Mouse (Mus musculus) E14TG2a.4 (cell line): ENCODE results near the gene Piwil4.

ENCODE experiments used
- H3K27me3 ChIP-seq: 2 replicates; pipeline ENCODE4 v1.6.1; 2014; ENCODE audit warnings: low read length, control low read depth; ENCODE audit not compliant: insufficient read depth
- H3K36me3 ChIP-seq: 2 replicates; pipeline ENCODE4 v1.6.1; 2014; ENCODE audit warnings: low read length, control low read depth; ENCODE audit not compliant: insufficient read depth
- H3K4me1 ChIP-seq: replicated peaks from 2 replicates; pipeline ENCODE4 v1.6.1; 2014; ENCODE audit warnings: low read depth, low read length, control low read depth
- H3K4me3 ChIP-seq: replicated peaks from 2 replicates; pipeline ENCODE4 v1.5.1; 2014; ENCODE audit warnings: mild to moderate bottlenecking, low read length
- H3K9me3 ChIP-seq: 2 replicates; pipeline ENCODE4 v1.6.1; 2014; ENCODE audit warnings: low read length, control low read depth
- CTCF ChIP-seq: conservative IDR thresholded peaks from 2 replicates; pipeline ENCODE4 v1.5.1; 2014; ENCODE audit warnings: low read length
- NANOG ChIP-seq: IDR thresholded peaks from 2 replicates; pipeline ENCODE4 v1.6.1; 2014; ENCODE audit warnings: borderline replicate concordance, low read length, mixed read lengths
- POU5F1 ChIP-seq: IDR thresholded peaks from 2 replicates; pipeline ENCODE4 v1.6.1; 2014; ENCODE audit warnings: low read length, borderline replicate concordance

Gene Piwil4

GRCm38 (mm10) chr9:14769811-14770210 is 29.3 kb upstream of the Piwil4 start:
- no peak for TF ChIP-seq POU5F1
- no peak for TF ChIP-seq CTCF
- no peak for TF ChIP-seq NANOG

DNA sequence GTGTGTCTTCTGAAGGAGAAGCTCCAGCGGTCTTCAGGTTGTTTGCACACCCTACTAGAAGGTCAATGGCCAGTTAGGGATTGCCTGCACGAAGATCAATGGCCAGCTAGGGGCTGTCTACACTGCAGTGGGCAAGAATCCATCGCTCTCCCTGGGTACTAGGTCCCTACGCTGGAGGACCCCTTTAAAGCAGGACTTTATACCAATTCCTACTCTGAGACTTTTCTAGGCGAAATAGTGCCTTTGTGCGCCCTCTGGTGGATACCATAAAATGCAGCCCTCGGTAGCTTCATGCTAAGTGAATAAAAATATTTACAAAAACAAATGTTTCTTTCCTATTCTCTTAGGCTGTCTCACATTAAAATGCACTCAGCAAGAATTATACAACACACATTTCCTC is 24.2 kb upstream of the Piwil4 start:
- Histone ChIP-seq H3K4me1 (peaks cover 6% of the 10 kb centered on the region), H3K27me3 (peaks cover 33% of the 10 kb centered on the region), H3K4me3 (no peak overlapping the region), H3K36me3 (no peaks in the 10 kb centered on the region), H3K9me3 (no peaks in the 10 kb centered on the region)
- peak; percentile 87 for TF ChIP-seq CTCF
- no peak for TF ChIP-seq NANOG
- TF ChIP-seq POU5F1: no peak

More at GRCm38 (mm10) chr9:14769811-14770210, 29.3 kb upstream of the Piwil4 start:
- Histone ChIP-seq H3K4me1 (peaks cover 15% of the 10 kb centered on the region), H3K9me3 (no peaks in the 10 kb centered on the region), H3K4me3 (no peak overlapping the region), H3K36me3 (no peaks in the 10 kb centered on the region), H3K27me3 (peaks cover 38% of the 10 kb centered on the region)

- Histone ChIP-seq H3K9me3 (no peaks in the 10 kb centered on the region), H3K4me1 (no peaks in the 10 kb centered on the region), H3K36me3 (no peaks in the 10 kb centered on the region), H3K4me3 (no peak overlapping the region), H3K27me3 (peaks cover 30% of the 10 kb centered on the region)
- no peak for TF ChIP-seq CTCF
- no peak for TF ChIP-seq NANOG
- no peak for TF ChIP-seq POU5F1
These were observed 18.7 kb upstream of the Piwil4 start for GRCm38 (mm10) chr9:14759261-14759660.

DNA sequence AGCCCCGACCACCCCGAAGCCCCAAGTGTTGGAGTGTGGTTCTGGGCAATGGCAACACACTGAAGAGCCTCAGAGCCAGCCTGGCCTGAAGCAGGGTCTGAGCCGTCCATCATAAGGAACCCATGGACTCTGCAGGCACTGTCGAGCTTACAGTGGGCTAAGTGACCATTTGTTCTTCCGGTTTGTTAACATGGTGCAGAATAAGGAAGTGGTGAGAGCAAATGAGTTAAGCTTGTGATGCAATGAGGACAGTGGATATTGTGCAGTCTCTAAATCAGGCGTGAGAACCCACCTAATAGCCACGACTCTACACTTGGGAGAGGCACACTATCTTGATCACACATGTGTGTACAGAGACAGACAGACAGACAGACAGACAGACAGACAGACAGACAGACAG is 18.1 kb upstream of the Piwil4 start:
- Histone ChIP-seq H3K27me3 (peaks cover 28% of the 10 kb centered on the region), H3K4me3 (no peak overlapping the region), H3K4me1 (no peaks in the 10 kb centered on the region), H3K9me3 (no peaks in the 10 kb centered on the region), H3K36me3 (no peaks in the 10 kb centered on the region)
- TF ChIP-seq NANOG: no peak
- TF ChIP-seq CTCF: no peak
- no peak for TF ChIP-seq POU5F1

GRCm38 (mm10) chr9:14754469-14754868 is 13.9 kb upstream of the Piwil4 start:
- Histone ChIP-seq H3K4me3 (no peak overlapping the region), H3K36me3 (no peaks in the 10 kb centered on the region), H3K27me3 (peaks cover 58% of the 10 kb centered on the region), H3K9me3 (no peaks in the 10 kb centered on the region), H3K4me1 (peaks cover 16% of the 10 kb centered on the region)
- TF ChIP-seq CTCF: no peak
- no peak for TF ChIP-seq POU5F1
- no peak for TF ChIP-seq NANOG

DNA sequence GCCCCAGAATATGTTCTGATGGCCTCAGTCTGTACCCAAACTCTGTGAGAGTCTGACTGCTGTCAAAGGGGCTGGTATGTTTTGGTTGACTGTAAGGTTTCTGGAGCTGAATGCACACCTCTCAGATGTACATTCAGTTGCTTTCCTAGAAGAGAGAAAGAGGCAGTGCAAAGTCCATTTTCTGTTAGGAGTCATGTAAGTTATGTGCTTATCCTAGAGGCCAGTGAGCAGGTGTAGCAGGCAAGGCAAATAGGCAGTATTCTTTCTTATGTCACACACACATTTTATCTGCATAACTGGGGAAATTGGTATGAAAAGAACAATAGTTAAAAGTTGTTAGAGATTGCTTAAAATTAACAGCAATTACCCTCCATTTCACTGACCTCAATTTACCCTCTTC is 13.4 kb upstream of the Piwil4 start:
- H3K27me3 ChIP-seq: peaks cover 62% of the 10 kb centered on the region
- no peaks in the 10 kb centered on the region for H3K36me3 ChIP-seq
- H3K4me3 ChIP-seq: no peak overlapping the region
- no peaks in the 10 kb centered on the region for H3K9me3 ChIP-seq
- no peak for TF ChIP-seq CTCF
- no peak for TF ChIP-seq POU5F1
- TF ChIP-seq NANOG: no peak
- peaks cover 16% of the 10 kb centered on the region for H3K4me1 ChIP-seq

GRCm38 (mm10) chr9:14752001-14752522 is 11.5 kb upstream of the Piwil4 start, which contains the start of gene Fut4:
Fut4 (minus strand) TSS chr9:14752393.
- Histone ChIP-seq H3K4me3 (peak within 1 kb of the TSS; percentile 75), H3K27me3 (peaks cover 70% of the 10 kb centered on the region), H3K4me1 (peaks cover 16% of the 10 kb centered on the region), H3K9me3 (no peaks in the 10 kb centered on the region), H3K36me3 (no peaks in the 10 kb centered on the region)
- TF ChIP-seq CTCF: no peak
- TF ChIP-seq NANOG: no peak
- TF ChIP-seq POU5F1: no peak

DNA sequence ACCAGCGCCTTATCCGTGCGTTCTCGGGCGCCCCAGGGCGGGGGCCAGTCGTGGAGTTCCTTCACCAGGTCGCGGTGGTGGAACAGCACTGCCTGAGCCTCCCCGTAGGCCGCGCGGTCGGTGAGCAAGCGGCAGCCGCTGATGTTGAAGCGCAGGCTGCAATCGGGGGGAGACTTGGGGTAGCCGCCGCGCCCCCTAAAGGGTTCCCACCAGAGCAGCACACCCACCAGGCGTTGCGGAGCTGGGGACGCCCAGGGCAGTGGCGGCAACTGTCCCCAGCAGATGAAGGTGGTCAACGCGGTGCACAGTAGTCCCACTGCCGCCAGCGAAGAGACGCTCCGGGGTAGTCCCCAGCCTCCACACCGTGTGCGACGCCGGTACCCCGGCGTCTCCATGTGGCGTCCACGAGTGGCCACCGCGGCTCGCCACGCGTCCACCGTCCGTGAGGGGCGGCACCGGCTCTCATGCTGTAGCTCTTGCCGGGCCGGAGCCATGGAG is 11.0 kb upstream of the Piwil4 start:
- TF ChIP-seq POU5F1 (no peak), NANOG (no peak), CTCF (no peak)
- H3K4me1 ChIP-seq: peaks cover 16% of the 10 kb centered on the region
- H3K27me3 ChIP-seq: peaks cover 72% of the 10 kb centered on the region
- peak overlapping the region; percentile 75 for H3K4me3 ChIP-seq
- H3K9me3 ChIP-seq: no peaks in the 10 kb centered on the region
- H3K36me3 ChIP-seq: no peaks in the 10 kb centered on the region
